Mouse (Mus musculus) limb, embryonic 12.5 days (tissue): ENCODE measurements around the gene Lrch4. TPM values are rescaled to one million over a fixed set of nuclear protein-coding genes. Genes with fewer than 3 reads are reported as not detected.
A peak's percentile ranks its signal among the peaks of the same experiment; 100 is the strongest.

Experiments used
- ATAC-seq: fragments of 200-750 bp; cut with Nextera tagmentation; 2 replicates; pipeline ENCODE4 v1.8.0; 2017; ENCODE audit warnings: low read depth, moderate TSS enrichment; ENCODE audit not compliant: insufficient number of reproducible peaks, insufficient read depth, low FRiP score, low TSS enrichment
- H3K27ac ChIP-seq: fragments of 300-500 bp; sonication (generic); 2 replicates; pipeline ENCODE4 v1.5.1; 2016; ENCODE audit warnings: mild to moderate bottlenecking, moderate library complexity
- H3K27me3 ChIP-seq: fragments of 300-500 bp; sonication (generic); 2 replicates; pipeline ENCODE4 v1.6.1; 2016; ENCODE audit warnings: mild to moderate bottlenecking, moderate library complexity
- H3K36me3 ChIP-seq: fragments of 300-500 bp; sonication (generic); 2 replicates; pipeline ENCODE4 v1.6.1; 2016; ENCODE audit warnings: mild to moderate bottlenecking, moderate library complexity
- H3K4me1 ChIP-seq: fragments of 300-500 bp; sonication (generic); replicated peaks from 2 replicates; pipeline ENCODE4 v1.6.1; 2016
- H3K4me2 ChIP-seq: fragments of 300-500 bp; sonication (generic); 2 replicates; pipeline ENCODE4 v1.6.1; 2016; ENCODE audit warnings: mild to moderate bottlenecking, moderate library complexity
- H3K4me3 ChIP-seq: fragments of 300-500 bp; sonication (generic); replicated peaks from 2 replicates; pipeline ENCODE4 v1.5.1; 2016; ENCODE audit warnings: mild to moderate bottlenecking
- H3K9ac ChIP-seq: fragments of 300-500 bp; sonication (generic); replicated peaks from 2 replicates; pipeline ENCODE4 v1.6.1; 2016; ENCODE audit warnings: mild to moderate bottlenecking, moderate library complexity
- H3K9me3 ChIP-seq: fragments of 300-500 bp; sonication (generic); 2 replicates; pipeline ENCODE4 v1.6.1; 2016; ENCODE audit warnings: mild to moderate bottlenecking, moderate library complexity
- WGBS: fragments of 180-500 bp; shearing (Covaris S2); methylation state at CpG from one replicate; pipeline ENCODE4 v1.1.7; 2016; 5-methylcytosine and 5-hydroxymethylcytosine counted together
- polyA plus RNA-seq: library from polyadenylated mRNA; unstranded; fragments of >200 nt; fragmentation: Nextera tagmentation; extraction: Ambion mirVana; gene quantifications from 2 replicates; pipeline ENCODE4 v1.2.1, GENCODE M21; 2016

Lrch4 gene
- polyA plus RNA-seq, 1 experiment from 2014 or later: 37.6 TPM

DNA sequence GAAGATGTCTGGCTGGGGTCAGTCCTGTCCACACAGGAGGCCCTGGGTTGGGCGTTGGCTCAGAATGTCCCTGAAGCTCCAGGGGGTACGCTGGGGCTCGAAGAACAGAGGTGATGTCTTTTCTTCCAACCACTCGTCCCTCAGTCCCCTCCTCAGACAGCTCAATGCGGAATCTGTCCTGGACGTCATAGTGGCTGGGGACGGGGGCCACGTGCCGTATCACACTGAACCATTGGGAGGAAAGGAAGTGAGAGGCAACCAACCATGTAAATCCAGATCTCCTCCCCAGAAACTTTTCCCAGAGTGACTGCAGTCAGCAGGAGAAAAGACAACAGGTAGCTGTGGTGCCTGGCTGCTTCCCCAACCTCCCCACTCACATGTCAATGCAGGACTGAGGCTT is 29.3 kb upstream of the Lrch4 start:
- Histone ChIP-seq H3K4me2 (peak overlapping the region; percentile 94), H3K36me3 (peaks cover 28% of the 10 kb centered on the region), H3K4me3 (peak overlapping the region; percentile 72), H3K4me1 (peaks cover 36% of the 10 kb centered on the region), H3K9me3 (no peaks in the 10 kb centered on the region), H3K27ac (peak overlapping the region; percentile 17; the same call in 1 of the 2 replicates), H3K27me3 (no peaks in the 10 kb centered on the region), H3K9ac (peak overlapping the region; percentile 83)
- WGBS: 78% methylated on average over 9 of the region's 9 CpGs
- ATAC-seq: no peak

DNA sequence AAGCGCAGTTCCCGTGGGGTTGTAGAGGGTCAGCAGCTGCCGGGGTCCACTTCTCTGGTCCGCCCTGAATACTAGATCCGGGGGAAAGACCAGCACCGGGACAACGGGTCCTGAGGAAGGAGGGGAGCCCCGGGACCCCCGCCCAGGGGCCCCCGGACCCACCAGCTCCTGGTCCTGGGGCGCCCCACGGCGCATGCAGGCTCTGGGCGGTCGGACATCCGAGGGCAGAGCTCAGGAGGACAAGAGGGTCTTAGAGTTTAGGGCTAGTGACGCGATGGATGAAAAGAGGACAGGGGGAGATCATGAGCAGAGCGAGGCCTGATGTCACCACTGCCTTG is 28.7 kb upstream of the Lrch4 start:
- Histone ChIP-seq H3K27me3 (no peaks in the 10 kb centered on the region), H3K36me3 (peaks cover 35% of the 10 kb centered on the region), H3K4me2 (peak overlapping the region; percentile 94), H3K4me1 (peaks cover 36% of the 10 kb centered on the region), H3K9ac (peak overlapping the region; percentile 83), H3K4me3 (peak overlapping the region; percentile 72), H3K27ac (peak overlapping the region; percentile 17), H3K9me3 (no peaks in the 10 kb centered on the region)
- ATAC-seq: peak; percentile 61
- WGBS: 2% methylated on average over 19 of the region's 19 CpGs

DNA sequence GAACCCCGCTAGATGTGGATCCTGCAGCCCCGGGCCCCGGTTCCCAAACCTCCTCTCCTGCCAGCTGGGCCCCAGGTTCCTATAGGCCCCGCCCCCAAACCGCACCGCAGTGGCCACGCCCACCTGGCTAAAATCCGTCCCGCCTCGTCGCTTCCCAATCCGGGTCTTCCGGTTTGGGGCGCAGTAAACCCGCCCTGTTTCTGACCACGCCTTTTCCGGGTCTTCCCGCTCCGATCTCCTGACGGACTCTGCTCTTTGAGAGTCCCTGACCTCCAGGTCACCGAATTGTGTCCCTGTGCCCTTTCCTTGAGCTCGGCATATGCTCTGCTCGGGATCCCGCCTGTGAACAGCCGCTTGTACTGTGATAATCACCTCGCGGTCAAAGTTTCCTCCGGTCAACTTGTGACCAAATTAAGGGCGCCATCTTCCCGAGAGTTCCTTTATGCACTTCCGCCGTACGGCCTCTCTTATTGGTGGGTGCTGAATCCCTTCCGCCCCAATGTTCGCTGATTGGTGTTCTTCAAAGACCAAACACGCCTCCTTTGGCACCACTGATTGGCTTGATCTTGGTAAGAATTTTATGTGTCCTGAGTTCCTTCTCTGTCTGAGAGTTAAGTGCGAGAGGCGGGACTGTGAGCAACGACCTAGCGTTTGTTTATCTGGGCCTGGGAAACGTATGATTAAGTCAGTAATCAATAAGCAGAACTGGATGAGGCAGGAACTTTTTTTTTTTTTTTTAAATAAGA is 28.1 kb upstream of the Lrch4 start, which contains the start of gene Mospd3:
Gene Mospd3, minus strand, starts transcription at position 440 of the 746 bp plus-strand sequence.
- under 1% methylated on average over 41 of the region's 41 CpGs for WGBS
- H3K36me3 ChIP-seq: peaks cover 40% of the 10 kb centered on the region

DNA sequence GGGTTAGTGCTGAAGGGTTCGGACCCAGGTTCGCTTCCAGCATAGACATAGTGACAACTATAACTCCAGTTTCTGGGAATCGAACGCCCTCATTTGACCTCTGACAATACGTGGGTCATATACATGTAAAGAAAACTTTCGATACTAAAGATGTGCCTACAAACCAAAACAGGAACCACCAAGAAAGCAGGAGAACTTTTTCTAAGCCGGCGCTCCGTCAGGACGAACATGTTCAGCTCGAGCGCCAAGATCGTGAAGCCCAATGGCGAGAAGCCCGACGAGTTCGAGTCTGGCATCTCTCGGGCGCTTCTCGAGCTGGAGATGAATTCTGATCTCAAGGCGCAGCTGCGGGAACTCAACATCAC is 27.6 kb upstream of the Lrch4 start:
- no peak for ATAC-seq
- Histone ChIP-seq H3K4me3 (peak overlapping the region; percentile 72), H3K4me2 (peak overlapping the region; percentile 94), H3K9ac (peak overlapping the region; percentile 60), H3K9me3 (no peaks in the 10 kb centered on the region), H3K27ac (peak overlapping the region; percentile 84; the same call in 1 of the 2 replicates), H3K36me3 (peaks cover 46% of the 10 kb centered on the region), H3K27me3 (no peaks in the 10 kb centered on the region), H3K4me1 (peaks cover 36% of the 10 kb centered on the region)
- WGBS: under 1% methylated on average over 22 of the region's 22 CpGs

More for the DNA sequence above, 28.1 kb upstream of the Lrch4 start, which contains the start of gene Mospd3:
- Histone ChIP-seq H3K27me3 (no peaks in the 10 kb centered on the region), H3K4me2 (peak within 1 kb of the TSS; percentile 94), H3K9ac (peak within 1 kb of the TSS; percentile 83), H3K4me3 (peak within 1 kb of the TSS; percentile 72), H3K9me3 (no peaks in the 10 kb centered on the region), H3K27ac (peak within 1 kb of the TSS; percentile 84), H3K4me1 (peaks cover 36% of the 10 kb centered on the region)
- ATAC-seq: peak; percentile 91

DNA sequence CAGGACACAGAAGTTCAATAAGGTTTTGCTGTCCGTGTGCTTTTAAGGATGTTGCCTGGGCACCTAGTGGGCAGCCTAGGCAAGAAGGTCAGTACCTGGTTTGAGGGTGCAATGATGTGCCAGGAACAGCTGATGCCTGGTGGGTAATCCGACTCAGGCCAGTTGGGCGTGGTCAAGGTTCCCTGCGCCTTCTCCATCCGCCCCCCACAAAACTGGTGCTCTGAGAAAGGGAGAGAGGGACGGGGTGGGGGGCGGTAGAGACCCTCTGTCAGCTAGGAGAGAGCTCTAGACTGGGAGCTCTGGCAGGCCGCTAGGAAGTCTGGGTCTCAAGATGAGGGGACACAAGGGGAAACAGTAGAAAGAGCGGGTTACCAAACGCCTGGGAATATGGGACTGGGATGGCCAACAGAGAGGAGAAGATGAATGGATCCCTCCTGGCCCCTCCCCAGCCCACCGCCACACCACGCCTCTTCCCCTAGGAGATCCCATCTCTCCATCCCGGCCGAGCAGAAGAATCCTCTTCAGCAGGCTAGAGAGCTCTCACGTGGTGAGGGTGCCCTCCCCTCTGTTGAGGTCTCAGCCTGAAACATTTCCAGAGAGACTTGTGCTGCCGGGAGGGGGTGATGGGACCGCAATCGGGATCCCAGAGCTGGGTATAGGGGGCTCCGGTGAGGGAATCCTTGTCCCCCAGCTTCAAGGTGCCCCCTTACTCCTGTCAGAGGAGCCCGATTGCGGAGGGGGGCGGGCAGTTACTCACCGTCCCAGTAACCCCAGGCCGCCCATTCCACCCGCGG is 20.9 kb upstream of the Lrch4 start:
- H3K27ac ChIP-seq: 0 out of 2 replicates have a peak overlapping the region, but pooled peaks have one; percentile 99
- peak overlapping the region; percentile 72 for H3K4me2 ChIP-seq
- H3K9ac ChIP-seq: peak overlapping the region; percentile 51
- no peaks in the 10 kb centered on the region for H3K27me3 ChIP-seq
- peaks cover 47% of the 10 kb centered on the region for H3K36me3 ChIP-seq
- no peak for ATAC-seq
- WGBS: 20% methylated on average over 26 of the region's 26 CpGs
- H3K4me3 ChIP-seq: peak overlapping the region; percentile 43
- no peaks in the 10 kb centered on the region for H3K9me3 ChIP-seq
- H3K4me1 ChIP-seq: peaks cover 64% of the 10 kb centered on the region

DNA sequence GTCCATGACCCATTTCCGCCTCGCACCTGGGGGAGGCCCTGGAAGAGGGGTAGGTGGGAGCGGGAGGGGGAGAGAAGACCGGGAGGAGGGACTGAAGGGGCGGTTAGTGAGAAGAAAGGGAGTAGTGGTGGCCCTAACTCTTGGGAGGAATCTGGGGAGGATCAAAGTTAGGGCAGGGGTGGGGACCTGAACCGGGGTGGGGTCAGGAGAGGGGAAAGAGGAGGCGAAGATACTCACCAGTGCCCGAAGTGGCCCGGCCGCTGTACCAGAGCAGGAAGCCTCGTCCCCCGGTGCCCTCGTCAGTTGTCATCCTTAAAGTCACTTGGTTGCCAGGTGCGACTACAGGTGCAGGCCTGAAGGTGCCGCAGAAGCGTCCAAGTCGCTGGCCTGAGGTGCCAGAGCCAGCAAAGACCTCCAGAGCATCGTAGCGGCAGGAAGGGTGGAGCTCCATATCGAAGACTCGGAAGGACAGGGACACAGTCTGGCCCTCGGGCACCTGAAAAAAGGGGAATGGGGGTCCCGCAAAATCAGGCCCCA is 20.2 kb upstream of the Lrch4 start:
- H3K4me1 ChIP-seq: peaks cover 66% of the 10 kb centered on the region
- peaks cover 44% of the 10 kb centered on the region for H3K36me3 ChIP-seq
- 12% methylated on average over 23 of the region's 23 CpGs for WGBS
- H3K9me3 ChIP-seq: no peaks in the 10 kb centered on the region
- no peaks in the 10 kb centered on the region for H3K27me3 ChIP-seq
- H3K4me3 ChIP-seq: peak overlapping the region; percentile 43
- peak overlapping the region; percentile 99 for H3K27ac ChIP-seq
- H3K4me2 ChIP-seq: peak overlapping the region; percentile 72
- ATAC-seq: no peak
- peak overlapping the region; percentile 51 for H3K9ac ChIP-seq

DNA sequence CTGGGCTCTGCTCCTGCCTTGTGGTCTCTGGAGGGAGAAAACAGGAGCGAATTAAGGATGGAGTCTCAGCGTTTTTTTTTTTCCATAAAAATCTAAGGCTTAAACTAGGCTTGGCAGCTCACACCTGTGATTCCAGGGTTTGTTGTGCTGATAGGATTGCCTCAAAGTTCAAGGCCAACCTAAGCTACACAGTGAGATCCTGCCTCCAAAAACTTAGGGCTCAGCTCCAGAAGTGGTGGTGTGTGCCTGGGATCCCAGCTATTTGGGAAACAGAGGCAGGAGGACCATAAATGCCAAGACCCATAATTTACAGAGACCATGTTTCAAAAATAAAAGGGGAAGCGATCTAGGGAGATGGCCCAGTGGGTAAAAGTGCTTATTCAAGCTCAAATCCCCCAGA is 19.6 kb upstream of the Lrch4 start:
- peak overlapping the region; percentile 72 for H3K4me2 ChIP-seq
- H3K36me3 ChIP-seq: peaks cover 39% of the 10 kb centered on the region
- no peaks in the 10 kb centered on the region for H3K9me3 ChIP-seq
- WGBS: 50% methylated on average over 3 of the region's 3 CpGs
- no peaks in the 10 kb centered on the region for H3K27me3 ChIP-seq
- ATAC-seq: no peak
- H3K4me1 ChIP-seq: peaks cover 65% of the 10 kb centered on the region
- H3K4me3 ChIP-seq: peak overlapping the region; percentile 43
- peak overlapping the region; percentile 99 for H3K27ac ChIP-seq
- peak overlapping the region; percentile 51; the same call in 1 of the 2 replicates for H3K9ac ChIP-seq

DNA sequence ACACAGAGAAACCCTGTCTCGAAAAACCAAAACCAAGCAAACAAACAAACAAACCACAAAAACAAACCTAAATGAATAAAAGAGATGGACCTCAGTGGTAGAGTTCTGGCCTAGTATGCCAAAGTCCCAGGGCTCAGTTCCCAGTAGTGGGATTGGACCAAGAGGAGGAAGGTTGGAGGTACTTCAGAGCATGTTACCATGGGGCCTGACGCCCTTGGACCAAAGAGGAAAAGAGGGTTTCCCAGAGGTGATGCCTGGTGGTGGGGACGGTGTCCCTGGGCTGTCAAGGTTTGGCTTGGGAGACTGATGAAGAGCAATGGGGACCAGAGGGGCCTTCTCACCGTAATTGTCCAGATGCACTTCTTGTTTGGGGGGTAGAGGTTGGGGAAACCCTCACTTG is 18.9 kb upstream of the Lrch4 start:
- Histone ChIP-seq H3K9ac (peak overlapping the region; percentile 56; the same call in 1 of the 2 replicates), H3K9me3 (no peaks in the 10 kb centered on the region), H3K27me3 (no peaks in the 10 kb centered on the region), H3K4me3 (peak overlapping the region; percentile 43), H3K4me2 (peak overlapping the region; percentile 72), H3K4me1 (peaks cover 65% of the 10 kb centered on the region), H3K27ac (peak overlapping the region; percentile 99), H3K36me3 (peaks cover 31% of the 10 kb centered on the region)
- 0 out of 2 replicates have a peak, but pooled peaks have one; percentile 5 for ATAC-seq
- 25% methylated on average over 4 of the region's 4 CpGs for WGBS

DNA sequence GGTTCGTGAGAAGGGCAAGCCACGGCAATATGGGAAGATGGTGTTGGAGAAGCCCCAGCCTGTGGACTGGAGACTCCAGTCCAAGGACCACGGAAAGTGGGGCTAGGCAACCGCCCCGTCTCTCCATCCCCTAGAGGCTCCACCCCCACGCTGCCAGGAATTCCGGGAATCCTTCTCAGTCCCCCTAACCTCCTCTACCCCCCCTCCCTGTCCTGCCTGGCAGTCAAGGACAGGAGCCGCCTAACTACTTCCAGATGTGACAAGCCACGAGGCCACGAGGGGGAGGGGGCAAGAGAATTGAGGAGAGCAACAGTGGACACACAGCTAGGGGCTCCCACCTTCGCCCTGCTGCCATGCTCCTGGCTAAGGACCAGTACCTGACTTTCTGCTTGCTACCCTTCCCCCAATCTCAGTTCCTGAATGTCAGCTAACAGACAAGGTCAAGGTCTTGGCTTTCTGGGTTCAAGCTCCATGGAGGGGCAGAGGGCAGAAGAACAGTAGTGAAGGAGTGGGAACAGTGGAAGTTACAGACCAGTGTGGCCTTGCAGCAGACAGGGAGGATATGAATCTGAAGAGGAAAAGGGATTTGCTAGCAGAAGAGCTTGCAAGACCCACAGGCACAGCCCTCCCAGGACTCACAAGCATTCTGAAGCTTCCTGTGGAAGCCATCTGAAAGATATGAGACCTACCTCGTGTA is 18.2 kb upstream of the Lrch4 start:
- Histone ChIP-seq H3K36me3 (peaks cover 25% of the 10 kb centered on the region), H3K27me3 (no peaks in the 10 kb centered on the region), H3K9ac (peak overlapping the region; percentile 56), H3K4me2 (peak overlapping the region; percentile 72), H3K4me3 (peak overlapping the region; percentile 43), H3K27ac (peak overlapping the region; percentile 99), H3K9me3 (no peaks in the 10 kb centered on the region), H3K4me1 (peaks cover 65% of the 10 kb centered on the region)
- WGBS: 1% methylated on average over 12 of the region's 12 CpGs
- ATAC-seq: peak; percentile 72

DNA sequence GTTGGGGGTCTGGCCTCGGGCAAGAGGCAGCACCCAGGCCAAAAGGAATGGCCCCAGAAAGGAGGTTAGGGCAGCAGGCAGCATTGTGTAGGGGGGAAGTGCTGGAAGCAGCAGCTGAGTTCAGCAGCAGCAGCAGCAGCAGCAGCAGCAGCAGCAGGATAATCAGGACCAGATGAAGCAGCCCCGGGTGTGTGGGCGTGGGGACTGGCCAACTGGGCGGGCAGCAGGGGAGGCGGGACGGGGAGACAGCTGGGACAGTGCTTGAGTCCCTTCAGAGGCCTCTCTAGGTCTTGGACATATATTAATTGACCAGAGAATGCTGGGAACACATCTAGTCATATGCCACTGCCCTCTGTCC is 17.7 kb upstream of the Lrch4 start:
- ATAC-seq: peak; percentile 39
- peak overlapping the region; percentile 99 for H3K27ac ChIP-seq
- peak overlapping the region; percentile 43 for H3K4me3 ChIP-seq
- H3K9me3 ChIP-seq: no peaks in the 10 kb centered on the region
- WGBS: 2% methylated on average over 6 of the region's 6 CpGs
- peaks cover 65% of the 10 kb centered on the region for H3K4me1 ChIP-seq
- H3K27me3 ChIP-seq: no peaks in the 10 kb centered on the region
- peak overlapping the region; percentile 72 for H3K4me2 ChIP-seq
- H3K36me3 ChIP-seq: peaks cover 20% of the 10 kb centered on the region
- H3K9ac ChIP-seq: peak overlapping the region; percentile 56
